Mouse (Mus musculus): ENCODE data around the gene Fam160a2.
"Not testable (repeated sequence)": the region's sequence is repeated elsewhere in the genome, so short reads cannot be mapped to it uniquely, and the experiment has no call there.

Gene Fam160a2

DNA sequence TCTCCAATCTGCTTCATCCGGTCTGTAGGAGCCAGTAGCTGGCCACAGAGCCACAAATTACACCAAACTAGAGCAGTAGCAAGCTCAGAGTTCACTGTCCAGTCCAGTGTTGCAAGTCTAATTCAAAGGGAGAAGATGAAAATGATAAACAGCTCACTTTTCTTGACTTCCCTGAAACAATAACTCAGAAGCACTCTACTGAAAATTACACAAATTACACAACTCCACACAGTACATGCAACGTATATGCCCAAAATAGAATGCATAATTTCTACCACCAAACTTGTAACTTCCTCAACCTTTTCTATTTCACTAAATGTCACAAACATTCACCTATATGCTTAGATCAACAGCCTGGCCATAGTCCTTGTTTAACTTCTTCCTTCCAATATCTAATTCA, 9.6 kb downstream of the Fam160a2 start:
- DNase-seq (ENCODE audit: low spot score) = no peak

DNA sequence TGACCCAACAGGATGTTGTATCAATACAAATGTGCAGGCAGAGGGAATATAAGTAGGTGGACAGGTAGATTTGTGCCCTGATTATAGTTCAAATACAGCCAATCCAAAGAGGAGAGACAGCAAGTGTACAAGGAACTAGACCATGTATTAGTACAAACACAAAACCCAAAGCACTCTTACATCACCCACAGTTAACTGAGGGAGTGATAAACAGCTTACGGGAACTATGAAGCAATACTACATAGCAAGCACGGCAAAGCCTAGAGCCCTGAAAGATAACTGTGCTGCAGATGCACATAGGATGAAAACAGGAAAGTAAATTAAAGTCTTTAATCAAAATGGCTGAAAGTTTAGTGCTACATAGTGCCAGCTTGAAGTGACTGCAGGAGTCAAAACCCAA, 12.2 kb downstream of the Fam160a2 start:
- DNase-seq (ENCODE audit: low spot score) = no peak

DNA sequence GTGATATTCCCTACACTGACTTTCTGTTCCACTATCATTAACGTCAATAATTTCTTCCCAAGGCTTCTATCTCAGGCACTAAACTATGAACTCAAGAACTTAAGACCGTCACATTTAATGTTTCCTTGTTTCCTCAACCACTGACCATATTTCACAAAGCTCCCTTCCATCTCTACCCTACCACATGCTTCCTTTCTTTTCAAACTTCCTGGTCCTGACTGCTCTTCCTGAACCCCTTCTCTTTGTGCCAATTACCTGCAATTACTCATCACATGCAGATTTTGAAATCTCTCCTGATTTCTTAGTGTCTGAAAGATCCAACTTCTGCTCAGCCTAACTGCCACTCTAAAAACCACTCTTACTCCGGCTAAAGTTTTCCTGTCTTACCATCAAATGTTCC, 19.5 kb downstream of the Fam160a2 start:
- no peak for DNase-seq (ENCODE audit: low spot score)

DNA sequence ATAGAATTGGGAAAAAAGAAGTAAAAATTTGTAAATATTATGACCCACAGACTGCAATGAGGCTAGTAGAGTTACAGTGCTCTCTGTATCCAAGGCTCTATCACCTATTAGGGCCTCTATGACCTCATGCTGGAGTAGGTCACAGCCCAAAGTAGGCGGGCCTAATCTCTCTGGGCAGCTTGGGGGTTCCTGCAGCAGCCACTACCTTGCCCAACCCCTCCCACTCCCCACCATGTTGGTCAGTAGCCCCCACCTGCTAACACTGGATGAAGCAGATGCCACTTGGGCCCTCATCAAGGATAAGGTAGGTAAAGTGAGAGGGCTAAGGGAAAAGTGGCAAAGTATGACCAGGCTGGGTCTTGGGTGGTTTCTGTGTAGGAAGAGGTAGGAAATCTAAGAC, 25.0 kb downstream of the Fam160a2 start, which contains the start of gene Gm5901:
Gene Gm5901, plus strand, starts transcription at position 173 of the 400 bp plus-strand sequence.
- DNase-seq (ENCODE audit: low spot score) = no peak

DNA sequence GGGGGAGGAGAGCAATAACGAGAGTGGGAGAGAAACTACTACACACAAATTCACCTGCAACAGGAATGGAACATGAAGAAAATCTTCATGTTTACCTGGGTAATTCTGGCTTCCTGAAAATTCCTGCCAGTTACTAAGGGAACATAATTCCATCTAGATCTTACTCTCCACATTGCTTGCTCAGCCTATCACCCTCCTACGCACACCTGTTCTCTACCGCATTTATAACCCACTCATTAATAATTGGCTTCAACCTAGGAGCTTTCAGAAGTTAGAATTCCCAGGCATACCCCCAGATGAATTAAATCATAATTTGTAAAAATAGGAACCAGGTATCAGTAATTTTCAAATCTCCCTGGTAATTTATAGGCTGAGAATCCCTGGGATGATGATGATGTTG, 25.9 kb downstream of the Fam160a2 start:
- DNase-seq (ENCODE audit: low spot score) = no peak

DNA sequence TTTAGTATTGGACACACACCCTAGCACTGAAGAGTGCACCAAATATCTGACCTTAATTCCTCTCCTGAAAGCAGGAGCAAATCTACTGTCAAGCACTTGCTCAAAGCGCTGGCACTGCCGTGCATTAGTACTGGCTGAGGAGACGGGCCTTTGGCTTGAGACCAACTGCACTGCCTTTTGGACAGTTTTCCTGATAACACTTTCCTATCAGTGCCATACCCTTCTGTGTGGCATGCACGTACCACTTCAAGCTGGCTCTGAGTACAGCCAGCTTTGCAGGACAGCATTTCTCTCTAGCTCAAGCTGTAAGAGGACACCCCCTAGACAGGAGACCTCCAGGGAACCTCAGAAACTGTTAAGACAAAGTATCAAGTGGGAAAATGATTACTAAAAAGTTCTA, 26.3 kb downstream of the Fam160a2 start:
- no peak for DNase-seq (ENCODE audit: low spot score)

DNA sequence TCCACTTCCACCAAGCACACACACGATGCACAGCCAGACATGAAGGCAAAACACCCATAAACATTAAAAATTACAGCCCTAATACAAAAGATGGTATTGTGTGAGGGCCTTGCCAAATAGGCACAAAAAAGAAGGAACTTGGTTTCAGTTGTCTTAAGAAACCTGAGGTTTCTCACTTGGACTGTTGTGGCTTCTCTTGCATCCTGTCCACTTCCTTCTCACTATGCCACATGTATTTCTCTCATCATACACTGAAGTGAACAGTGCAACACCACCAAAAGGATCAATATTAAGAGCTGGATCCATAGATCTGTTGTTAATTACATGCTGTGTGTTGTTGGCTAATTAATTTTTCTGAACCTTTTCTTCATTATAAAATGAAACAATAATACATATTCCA, 26.9 kb downstream of the Fam160a2 start:
- DNase-seq (ENCODE audit: low spot score) = no peak

DNA sequence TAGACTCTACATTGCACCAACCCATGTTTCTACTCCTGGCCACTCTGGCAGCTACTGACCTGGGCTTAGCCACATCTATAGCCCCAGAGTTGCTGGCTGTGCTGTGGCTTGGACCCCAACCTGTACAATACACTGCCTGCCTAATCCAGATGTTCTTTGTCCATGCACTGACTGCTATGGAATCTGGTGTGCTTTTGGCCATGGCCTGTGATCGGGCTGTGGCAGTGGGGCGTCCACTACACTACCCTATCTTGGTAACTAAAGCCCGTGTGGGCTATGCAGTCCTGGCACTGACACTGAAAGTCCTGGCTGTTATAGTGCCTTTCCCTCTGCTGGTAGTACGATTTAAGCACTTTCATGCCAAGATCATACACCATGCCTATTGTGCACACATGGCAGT, 31.3 kb downstream of the Fam160a2 start:
- DNase-seq (ENCODE audit: low spot score) = no peak

DNA sequence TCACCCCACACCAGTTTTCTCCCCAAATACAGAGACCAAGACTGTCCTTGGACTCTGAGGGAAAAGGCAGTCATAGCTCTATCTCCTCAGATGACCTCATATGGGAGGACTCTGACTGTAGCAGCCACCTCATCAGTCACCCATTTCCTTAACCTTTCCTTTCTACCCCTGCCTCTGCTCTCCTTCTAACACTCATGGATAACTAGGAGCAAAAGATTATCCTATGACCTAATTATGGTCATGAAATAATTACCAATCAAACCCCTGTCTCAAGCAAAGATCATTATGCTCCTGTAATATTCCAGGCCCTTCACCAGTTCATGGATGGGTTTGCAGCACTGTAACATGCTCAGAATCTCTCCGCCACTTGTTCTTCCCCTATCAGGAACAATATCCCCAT, 31.9 kb downstream of the Fam160a2 start, which contains the start of gene Olfr692:
Gene Olfr692, plus strand, starts transcription at position 301 of the 400 bp plus-strand sequence.
- DNase-seq (ENCODE audit: low spot score) = no peak

DNA sequence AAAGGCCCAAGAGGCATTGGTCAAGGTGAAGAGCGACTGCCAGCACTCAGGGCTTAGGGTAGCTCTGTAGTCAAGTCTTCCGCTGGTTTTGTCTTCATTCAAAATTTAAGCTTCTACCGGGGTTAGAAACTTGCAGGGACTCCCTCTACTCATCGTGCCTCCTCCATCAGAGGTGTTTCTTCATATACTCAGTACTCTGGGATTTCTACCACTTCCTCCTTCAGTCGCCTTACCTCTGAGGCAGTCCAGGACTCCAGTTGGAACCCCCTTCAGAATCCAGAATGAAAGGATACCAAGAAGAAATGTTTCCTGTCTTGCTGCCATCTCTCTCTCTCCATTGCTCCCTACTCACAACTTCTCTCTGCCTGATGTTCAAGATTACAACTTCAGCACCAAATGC, 32.6 kb downstream of the Fam160a2 start:
- DNase-seq (ENCODE audit: low spot score) = no peak

DNA sequence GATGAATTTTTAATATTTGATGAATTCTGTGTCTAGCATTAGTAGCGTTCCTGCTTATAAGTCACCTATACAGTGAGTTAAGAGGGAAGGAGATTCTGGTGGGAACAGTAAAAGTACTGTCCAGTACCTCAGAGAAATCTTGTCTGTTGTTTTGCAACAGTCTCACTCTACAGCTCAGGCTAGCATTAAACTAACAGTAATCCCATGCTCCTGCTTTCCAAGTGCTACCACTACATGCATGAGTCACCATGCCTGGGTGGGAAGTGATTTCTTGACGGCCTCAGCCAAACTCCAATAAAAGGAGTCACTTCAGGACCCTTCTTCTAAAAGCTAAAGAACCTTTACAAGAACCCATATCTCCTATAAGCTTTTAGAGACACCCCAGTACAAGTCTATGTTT, 38.1 kb downstream of the Fam160a2 start:
- DNase-seq (ENCODE audit: low spot score) = no peak

DNA sequence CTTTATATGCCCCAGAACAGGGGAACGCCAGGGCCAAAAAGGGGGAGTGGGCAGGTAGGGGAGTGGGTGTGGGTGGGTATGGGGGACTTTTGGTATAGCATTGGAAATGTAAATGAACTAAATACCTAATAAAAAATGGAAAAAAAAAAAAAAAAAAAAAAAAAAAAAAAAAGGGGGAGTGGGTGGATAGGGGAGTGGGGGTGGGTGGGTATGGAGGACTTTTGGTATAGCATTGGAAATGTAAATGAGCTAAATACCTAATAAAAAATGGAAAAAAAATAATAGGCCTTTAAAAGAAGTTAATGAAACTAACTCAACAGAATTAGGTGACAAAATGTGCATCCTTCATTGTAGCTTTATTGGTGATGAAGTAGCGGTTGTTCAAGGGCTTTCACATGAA, 43.4 kb downstream of the Fam160a2 start:
- not testable (repeated sequence) for DNase-seq (ENCODE audit: low spot score)

DNA sequence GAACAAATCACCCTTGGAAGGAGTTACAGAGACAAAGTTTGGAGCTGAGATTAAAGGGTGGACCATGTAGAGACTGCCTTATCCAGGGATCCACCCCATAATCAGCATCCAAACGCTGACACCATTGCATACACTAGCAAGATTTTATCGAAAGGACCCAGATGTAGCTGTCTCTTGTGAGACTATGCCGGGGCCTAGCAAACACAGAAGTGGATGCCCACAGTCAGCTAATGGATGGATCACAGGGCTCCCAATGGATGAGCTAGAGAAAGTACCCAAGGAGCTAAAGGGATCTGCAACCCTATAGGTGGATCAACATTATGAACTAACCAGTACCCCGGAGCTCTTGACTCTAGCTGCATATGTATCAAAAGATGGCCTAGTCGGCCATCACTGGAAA, 43.8 kb downstream of the Fam160a2 start:
- not testable (repeated sequence) for DNase-seq (ENCODE audit: low spot score)

DNA sequence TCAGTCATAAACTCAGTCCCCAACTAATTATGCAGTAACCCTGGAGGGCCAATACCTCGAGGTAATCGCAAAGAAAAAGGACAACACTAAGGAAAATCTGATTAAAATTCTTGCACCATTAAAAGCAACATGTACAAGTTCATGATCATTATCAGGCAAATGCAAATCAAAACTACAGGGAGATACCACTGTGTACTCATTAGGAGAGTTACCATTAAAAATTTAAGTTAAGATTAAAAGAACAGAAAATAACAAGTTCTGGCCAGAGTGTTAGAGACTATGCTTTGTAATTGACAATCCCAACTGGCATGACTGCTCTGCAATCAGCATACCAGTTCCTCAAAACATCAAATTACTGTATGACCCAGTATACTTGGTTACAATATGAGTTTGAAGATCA, 57.1 kb downstream of the Fam160a2 start:
- no peak for DNase-seq (ENCODE audit: low spot score)

DNA sequence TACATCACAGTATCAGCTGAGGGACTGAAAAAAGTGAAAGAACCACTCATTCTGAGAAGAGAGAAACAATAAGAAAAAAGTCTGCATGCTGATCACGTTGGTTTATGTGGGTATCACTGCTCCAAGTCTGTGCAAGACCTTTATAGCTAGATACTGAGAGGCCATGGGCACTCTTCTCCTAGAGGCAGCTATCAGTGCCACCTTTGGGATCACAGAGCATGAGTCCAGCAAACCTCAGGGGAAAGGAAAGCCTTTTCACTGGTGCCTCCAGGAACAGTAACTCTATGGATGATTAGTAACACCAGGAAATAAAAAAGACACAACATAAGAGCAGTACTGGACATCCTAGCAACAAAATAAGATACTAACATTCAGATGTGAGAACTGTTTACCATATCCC, 57.7 kb downstream of the Fam160a2 start, which contains the start of gene Olfr691:
Gene Olfr691, minus strand, starts transcription at position 101 of the 400 bp plus-strand sequence.
- DNase-seq (ENCODE audit: low spot score) = no peak

DNA sequence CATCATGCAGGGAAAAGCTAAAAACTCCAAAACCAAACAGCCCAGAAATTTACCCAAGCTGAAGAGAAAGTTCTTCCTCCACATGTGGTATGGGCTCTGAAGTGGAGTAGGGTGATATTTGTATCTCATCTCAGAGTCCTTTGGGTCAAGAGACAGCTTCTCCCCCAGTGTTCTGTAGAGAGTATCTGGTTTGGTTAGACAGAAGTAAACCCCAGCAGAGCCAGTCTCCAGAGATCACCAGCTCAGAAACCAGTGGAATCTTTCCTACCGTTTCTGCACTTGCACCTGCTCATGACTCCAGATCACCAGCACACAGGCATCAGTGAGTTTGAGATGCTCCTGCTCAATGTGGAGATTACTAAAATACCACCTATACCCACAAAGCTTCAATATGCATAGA, 65.8 kb downstream of the Fam160a2 start, which contains the start of gene Olfr690:
Gene Olfr690, minus strand, starts transcription at position 101 of the 400 bp plus-strand sequence.
- no peak for DNase-seq (ENCODE audit: low spot score)

DNA sequence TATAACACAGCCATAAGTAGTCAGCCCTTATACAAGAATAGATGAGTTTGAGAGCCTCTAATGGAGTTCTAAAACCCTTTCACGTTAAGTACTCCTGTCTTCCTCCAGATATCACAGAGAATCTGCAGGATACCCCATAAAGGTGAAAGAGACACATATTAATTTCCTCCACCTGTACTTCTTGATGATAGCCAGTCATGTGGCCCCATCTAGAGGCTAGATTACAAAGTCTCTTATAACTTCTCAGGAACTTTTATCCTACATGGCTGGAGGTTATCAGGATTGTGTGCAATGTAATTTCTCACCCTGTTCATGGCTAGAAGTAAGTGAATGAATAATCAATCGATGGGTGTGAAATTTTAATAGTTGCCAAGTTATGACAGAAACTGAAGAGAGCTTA, 74.6 kb downstream of the Fam160a2 start:
- no peak for DNase-seq (ENCODE audit: low spot score)

All from urinary bladder, postnatal 25 days (tissue).